8 mouse cellular contexts compared by ENCODE assay signal in genomic region chr17:25474330-25475077, GRCm38 (mm10). TPM values are rescaled to one million over a fixed set of nuclear protein-coding genes. Genes with fewer than 3 reads are reported as not detected.
DNase-seq lines count a peak whose midpoint lies in the region; ATAC-seq and TF ChIP-seq lines count a peak whose summit lies in the region.

No protein-coding gene starts in this region.

- peaks cover 0 to 2% of the 10 kb centered on the region in 2 experiments; a peak in 1 of 4 replicates for H3K4me1 ChIP-seq in ES-E14 (ENCODE audit: control insufficient read depth in 2 of 2, insufficient read depth in 2 of 2, low read length in 2 of 2, poor library complexity in 1 of 2)
- H3K4me1 ChIP-seq in brown adipose tissue, adult 24 weeks (ENCODE audit: control insufficient read depth, insufficient read depth, insufficient read length, low read length) = no peaks in the 10 kb centered on the region
- peaks cover 43% of the 10 kb centered on the region for H3K4me1 ChIP-seq in forebrain, embryonic 10.5 days
- peaks cover 51% of the 10 kb centered on the region for H3K4me1 ChIP-seq in hindbrain, embryonic 10.5 days (replicated peaks)
- H3K4me1 ChIP-seq in lung, postnatal 0 days (ENCODE audit: insufficient read depth, low read depth, low read length) = peaks cover 2% of the 10 kb centered on the region; the same call in 1 of the 2 replicates

- peak; percentile 69 for ATAC-seq in lung, postnatal 0 days

- H3K4me2 ChIP-seq in lung, postnatal 0 days (replicated peaks; ENCODE audit: low read depth, low read length) = peak overlapping the region; percentile 71

- no peaks in the 10 kb centered on the region for H3K9me3 ChIP-seq in ES-E14 (ENCODE audit: control insufficient read depth, insufficient read depth, low read depth, low read length)
- H3K9me3 ChIP-seq in forebrain, embryonic 10.5 days = no peaks in the 10 kb centered on the region
- no peaks in the 10 kb centered on the region for H3K9me3 ChIP-seq in hindbrain, embryonic 10.5 days
- H3K9me3 ChIP-seq in lung, postnatal 0 days (ENCODE audit: low read length) = no peaks in the 10 kb centered on the region

- no peak overlapping the region for H3K27ac ChIP-seq in ES-E14 (ENCODE audit: insufficient read depth, low read depth, low read length, poor library complexity, severe bottlenecking)
- no peak overlapping the region for H3K27ac ChIP-seq in brown adipose tissue, adult 24 weeks (replicated peaks; ENCODE audit: low read depth, low read length)
- no peak overlapping the region for H3K27ac ChIP-seq in forebrain, embryonic 10.5 days
- H3K27ac ChIP-seq in hindbrain, embryonic 10.5 days = no peak overlapping the region; the same call in 1 of the 2 replicates
- no peak overlapping the region for H3K27ac ChIP-seq in lung, postnatal 0 days (ENCODE audit: low read length)

- no peak for TF ChIP-seq EP300 in lung, postnatal 0 days (IDR thresholded peaks at IDR 0.05)

- peaks cover 79% of the 10 kb centered on the region for H3K27me3 ChIP-seq in forebrain, embryonic 10.5 days (ENCODE audit: poor library complexity, severe bottlenecking)
- H3K27me3 ChIP-seq in hindbrain, embryonic 10.5 days (ENCODE audit: insufficient read depth, poor library complexity, severe bottlenecking) = peaks cover 72% of the 10 kb centered on the region
- H3K27me3 ChIP-seq in lung, postnatal 0 days (replicated peaks; ENCODE audit: insufficient read depth, low read length) = no peaks in the 10 kb centered on the region

- in situ Hi-C loops in ES-E14 (cut with MboI; ENCODE audit: low sequenced_read_pairs in 2 of 2, unreplicated experiment in 2 of 2) = loop anchor here (5.0 to 10.0 kb wide), 2 partner anchors 72 to 220 kb away; no protein-coding TSS in a partner anchor

- peak overlapping the region; percentile 39 to 56; a peak in 3 of 4 replicates for H3K4me3 ChIP-seq in ES-E14 (ENCODE audit: insufficient read depth in 1 of 2, low read depth in 1 of 2, low read length in 2 of 2, poor library complexity in 1 of 2, severe bottlenecking in 1 of 2)
- peak overlapping the region; percentile 43 for H3K4me3 ChIP-seq in brown adipose tissue, adult 24 weeks (ENCODE audit: insufficient read depth, low read depth, low read length)
- H3K4me3 ChIP-seq in forebrain, embryonic 10.5 days = peak overlapping the region; percentile 53
- H3K4me3 ChIP-seq in hindbrain, embryonic 10.5 days = peak overlapping the region; percentile 51
- H3K4me3 ChIP-seq in lung, postnatal 0 days (ENCODE audit: low read depth, low read length) = peak overlapping the region; percentile 28

- peak; percentile 88 for DNase-seq in ES-E14 (ENCODE audit: low read depth, low spot score)
- DNase-seq in forebrain, embryonic 10.5 days (ENCODE audit: extremely low spot score, low spot score) = peak; percentile 70
- peak; percentile 69 for DNase-seq in hindbrain, embryonic 10.5 days (ENCODE audit: low spot score)
- peak; percentile 55 for DNase-seq in layer of hippocampus, adult 9-10 months (ENCODE audit: low spot score)
- peak; percentile 85 for DNase-seq in lung, postnatal 0 days (ENCODE audit: low spot score)
- peak; percentile 55 for DNase-seq in ovary, postnatal 14 days (ENCODE audit: low spot score)
- DNase-seq in thymus, postnatal 36 days = peak; percentile 48 to 57

- peak overlapping the region; percentile 19; the same call in 1 of the 2 replicates for H3K9ac ChIP-seq in ES-E14 (ENCODE audit: insufficient read depth, low read depth, low read length, poor library complexity, severe bottlenecking)
- no peak overlapping the region for H3K9ac ChIP-seq in lung, postnatal 0 days (replicated peaks; ENCODE audit: low read depth)

- no peaks in the 10 kb centered on the region for H3K36me3 ChIP-seq in ES-E14 (ENCODE audit: control insufficient read depth, insufficient read depth, low read length, poor library complexity, severe bottlenecking)
- H3K36me3 ChIP-seq in forebrain, embryonic 10.5 days (replicated peaks) = no peaks in the 10 kb centered on the region
- H3K36me3 ChIP-seq in hindbrain, embryonic 10.5 days = no peaks in the 10 kb centered on the region
- no peaks in the 10 kb centered on the region for H3K36me3 ChIP-seq in lung, postnatal 0 days (ENCODE audit: insufficient read depth, low read length)

- 2% methylated on average over 38 of the region's 38 CpGs for WGBS in forebrain, embryonic 10.5 days
- 2% methylated on average over 38 of the region's 38 CpGs for WGBS in hindbrain, embryonic 10.5 days
- 1% methylated on average over 38 of the region's 38 CpGs for WGBS in lung, postnatal 0 days

- peak; percentile 68 for TF ChIP-seq CTCF in lung, postnatal 0 days (IDR thresholded peaks at IDR 0.05)

TF ChIP-seq in ES-E14, 5 proteins besides CTCF, POLR2A, EP300 and RAD21:
- TF ChIP-seq MAFK (IDR thresholded peaks at IDR 0.05; ENCODE audit: insufficient read depth, low read depth, low read length) (no peak), HCFC1 (IDR thresholded peaks at IDR 0.05; ENCODE audit: borderline replicate concordance, insufficient read depth, low read length) (no peak), ZC3H11A (IDR thresholded peaks at IDR 0.05; ENCODE audit: borderline replicate concordance, low read depth, low read length) (no peak), CHD2 (IDR thresholded peaks at IDR 0.05; ENCODE audit: low read depth, low read length) (no peak), ZNF384 (IDR thresholded peaks at IDR 0.05; ENCODE audit: low read depth, low read length) (no peak)

RNA-seq across cellular contexts. Expression of gene Tekt4, which starts 20.1 kb away (rescaled TPM):
- 0.16 TPM in 1 of 2 replicates, not detected in the other for total RNA-seq in ES-E14 (2012; rRNA removed)
- polyA plus RNA-seq in brown adipose tissue, adult 24 weeks (2012; ENCODE audit: insufficient read depth, insufficient read length, missing spikeins) = not detected in 2 replicates
- polyA plus RNA-seq in forebrain, embryonic 10.5 days (2016; fragmentation: Nextera tagmentation; extraction: Ambion mirVana) = 0.18 TPM in 1 of 2 replicates, not detected in the other
- 1.2 and 2.8 TPM in 2 replicates for polyA plus RNA-seq in hindbrain, embryonic 10.5 days (2016; fragmentation: Nextera tagmentation; extraction: Ambion mirVana)
- polyA plus RNA-seq in lung, postnatal 0 days (2015; fragmentation: Nextera tagmentation; extraction: Ambion mirVana) = 10.3 and 11.7 TPM in 2 replicates

RNA-seq across cellular contexts. Expression of gene Sstr5, which starts 22.6 kb away (rescaled TPM):
- 0.95 and 1.3 TPM in 2 replicates for total RNA-seq in ES-E14 (2012; rRNA removed)
- not detected in 2 replicates for polyA plus RNA-seq in brown adipose tissue, adult 24 weeks (2012; ENCODE audit: insufficient read depth, insufficient read length, missing spikeins)
- 0.10 TPM in 1 of 2 replicates, not detected in the other for polyA plus RNA-seq in forebrain, embryonic 10.5 days (2016; fragmentation: Nextera tagmentation; extraction: Ambion mirVana)
- polyA plus RNA-seq in hindbrain, embryonic 10.5 days (2016; fragmentation: Nextera tagmentation; extraction: Ambion mirVana) = 0.06 and 0.27 TPM in 2 replicates
- 0.05 TPM in 1 of 2 replicates, not detected in the other for polyA plus RNA-seq in lung, postnatal 0 days (2015; fragmentation: Nextera tagmentation; extraction: Ambion mirVana)

RNA-seq across cellular contexts. Expression of gene Cacna1h, which starts 40.9 kb away (rescaled TPM):
- total RNA-seq in ES-E14 (2012; rRNA removed) = 2.1 and 5.3 TPM in 2 replicates
- polyA plus RNA-seq in brown adipose tissue, adult 24 weeks (2012; ENCODE audit: insufficient read depth, insufficient read length, missing spikeins) = 1.3 TPM in 1 of 2 replicates, not detected in the other
- polyA plus RNA-seq in forebrain, embryonic 10.5 days (2016; fragmentation: Nextera tagmentation; extraction: Ambion mirVana) = 1.7 and 2.2 TPM in 2 replicates
- 3.9 and 6.8 TPM in 2 replicates for polyA plus RNA-seq in hindbrain, embryonic 10.5 days (2016; fragmentation: Nextera tagmentation; extraction: Ambion mirVana)
- polyA plus RNA-seq in lung, postnatal 0 days (2015; fragmentation: Nextera tagmentation; extraction: Ambion mirVana) = 0.42 and 0.55 TPM in 2 replicates
